Mouse (Mus musculus) embryonic fibroblast, embryonic 13.5 days (primary cell): ENCODE measurements around the gene Reep3. TPM values are rescaled to one million over a fixed set of nuclear protein-coding genes. Genes with fewer than 3 reads are reported as not detected.

Source experiments
- H3K27ac ChIP-seq: 2 replicates; pipeline ENCODE4 v1.5.1; 2012; ENCODE audit warnings: low read length, control low read depth, inconsistent platforms; ENCODE audit not compliant: insufficient read depth
- H3K4me1 ChIP-seq: 2 replicates; pipeline ENCODE4 v1.6.1; 2011; ENCODE audit warnings: low read length; ENCODE audit not compliant: control insufficient read depth, insufficient read depth
- H3K4me3 ChIP-seq: 2 replicates; pipeline ENCODE4 v1.5.1; 2011; ENCODE audit warnings: mild to moderate bottlenecking, control low read depth, low read length; ENCODE audit not compliant: insufficient read depth
- CTCF ChIP-seq: IDR thresholded peaks from 2 replicates; pipeline ENCODE4 v1.5.1; 2011; ENCODE audit warnings: mild to moderate bottlenecking, control low read depth, low read length, moderate library complexity, borderline replicate concordance; ENCODE audit not compliant: insufficient read depth
- POLR2A ChIP-seq: IDR thresholded peaks from 2 replicates; pipeline ENCODE4 v1.6.1; 2011; ENCODE audit warnings: low read depth, mild to moderate bottlenecking, control low read depth, low read length, moderate library complexity
- polyA plus RNA-seq: library from polyadenylated mRNA; stranded (reverse); fragments of >200 nt; gene quantifications from 2 replicates; pipeline ENCODE4 v1.2.4, GENCODE M21; 2011; ENCODE audit warnings: low read depth; ENCODE audit not compliant: missing spikeins, insufficient read length

The Reep3 gene
- polyA plus RNA-seq, 1 experiment = 76.0 TPM

DNA sequence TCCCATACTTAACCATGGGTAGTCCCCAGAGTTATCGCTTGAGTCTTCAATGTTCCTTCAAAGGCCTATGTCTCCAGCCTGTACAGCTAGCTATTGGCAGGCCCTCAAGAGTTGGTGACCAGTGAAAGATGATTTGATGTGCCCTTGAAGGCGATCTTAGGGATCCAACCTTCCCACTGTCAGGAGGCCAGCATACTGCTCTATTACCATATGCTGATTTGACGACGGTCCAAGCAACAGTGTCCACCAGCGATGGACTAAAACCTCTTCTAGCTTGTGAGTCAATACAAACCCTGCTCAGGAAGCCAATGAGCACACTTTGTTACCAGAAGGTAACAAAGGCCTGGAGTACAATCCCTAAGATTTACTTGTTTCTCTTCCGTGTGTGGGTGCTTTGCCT, 72.4 kb downstream of the Reep3 start:
- H3K4me3 ChIP-seq = no peak overlapping the region
- no peak for TF ChIP-seq POLR2A
- TF ChIP-seq CTCF = no peak
- peaks cover 5% of the 10 kb centered on the region for H3K4me1 ChIP-seq
- H3K27ac ChIP-seq = no peak overlapping the region

DNA sequence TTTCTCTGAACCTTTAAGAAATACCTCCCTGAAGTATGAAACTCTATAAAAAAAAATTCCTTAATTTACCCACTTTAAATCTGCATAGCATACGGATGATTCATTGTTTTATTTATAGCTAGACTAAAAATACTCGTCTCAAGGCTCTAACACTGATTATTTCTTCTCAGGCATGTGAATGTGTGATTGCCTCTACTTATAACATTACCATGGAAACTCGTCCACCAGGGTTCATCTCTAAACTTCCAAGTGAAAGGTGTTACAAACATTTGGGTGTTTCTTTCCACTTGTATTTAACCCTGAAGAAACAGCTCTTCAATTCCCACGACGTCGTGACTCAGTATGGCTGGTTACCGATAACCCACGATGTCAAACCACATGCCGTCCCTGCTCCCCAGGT, 73.7 kb downstream of the Reep3 start:
- no peak for TF ChIP-seq POLR2A
- no peak for TF ChIP-seq CTCF
- Histone ChIP-seq H3K4me3 (no peak overlapping the region), H3K4me1 (peaks cover 5% of the 10 kb centered on the region), H3K27ac (no peak overlapping the region)

DNA sequence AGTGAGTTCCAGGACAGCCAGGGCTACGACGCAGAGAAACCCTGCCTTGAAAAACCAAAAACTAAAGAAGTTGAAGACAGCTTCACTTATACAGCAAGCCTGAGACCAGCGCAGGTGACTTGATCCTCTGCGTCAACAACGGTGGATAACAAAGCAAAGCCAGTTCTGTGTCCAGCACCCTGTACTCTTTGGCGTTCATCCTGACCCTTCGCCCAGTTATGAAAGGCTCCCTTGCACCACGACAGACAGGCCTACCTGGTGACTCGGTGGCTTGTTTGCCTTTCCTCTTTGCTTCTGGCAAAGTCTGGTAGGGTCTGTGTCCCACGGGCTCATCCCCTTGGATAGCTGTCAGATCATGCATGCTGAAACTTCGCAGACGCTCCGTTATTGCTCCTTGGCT, 75.3 kb downstream of the Reep3 start:
- H3K27ac ChIP-seq = no peak overlapping the region
- peaks cover 5% of the 10 kb centered on the region for H3K4me1 ChIP-seq
- H3K4me3 ChIP-seq = no peak overlapping the region
- TF ChIP-seq POLR2A (no peak), CTCF (no peak)

DNA sequence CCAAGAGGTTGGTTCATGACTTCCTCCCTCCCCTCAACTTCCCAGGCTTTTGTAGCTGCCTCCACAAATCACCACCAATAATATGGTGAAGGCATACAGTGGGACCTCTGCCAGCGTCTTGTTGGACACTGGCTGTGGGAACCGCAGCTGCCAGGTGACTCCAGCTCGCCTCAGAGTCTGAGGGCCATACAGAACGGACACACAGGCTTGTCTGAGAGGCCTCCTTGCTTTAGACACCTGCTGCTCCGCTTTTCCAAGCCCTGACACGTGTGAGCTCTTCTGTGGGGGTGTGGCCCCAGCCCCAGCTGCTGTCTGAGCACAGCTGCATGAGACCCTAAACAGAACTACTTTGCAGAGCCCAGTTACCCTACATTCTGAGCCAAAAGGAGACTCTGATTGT, 77.9 kb downstream of the Reep3 start:
- H3K27ac ChIP-seq = no peak overlapping the region
- no peak overlapping the region for H3K4me3 ChIP-seq
- peaks cover 2% of the 10 kb centered on the region; the same call in 1 of the 2 replicates for H3K4me1 ChIP-seq
- TF ChIP-seq POLR2A (no peak), CTCF (no peak)

DNA sequence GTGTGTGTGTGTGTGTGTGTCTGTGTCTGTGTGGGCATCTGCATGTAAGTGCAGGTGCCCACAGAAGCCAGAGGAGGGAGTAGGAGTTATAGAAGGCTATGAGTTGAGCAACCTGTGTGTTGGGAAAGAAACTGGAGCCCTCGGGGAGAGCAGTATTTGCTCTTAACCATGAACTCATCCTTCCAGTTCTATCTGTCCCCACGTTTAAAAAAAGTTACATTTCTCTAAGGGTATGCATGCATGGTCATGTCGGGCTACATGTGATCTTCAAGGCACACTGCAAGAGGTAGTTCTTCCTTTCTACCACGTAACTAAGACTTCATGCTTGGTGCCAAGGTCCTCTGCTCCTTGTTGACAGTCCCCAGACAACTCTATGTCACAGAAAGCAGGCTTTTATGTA, 78.9 kb downstream of the Reep3 start:
- Histone ChIP-seq H3K4me1 (peaks cover 2% of the 10 kb centered on the region; the same call in 1 of the 2 replicates), H3K4me3 (no peak overlapping the region), H3K27ac (no peak overlapping the region)
- TF ChIP-seq POLR2A (no peak), CTCF (no peak)

- H3K27ac ChIP-seq = no peak overlapping the region
- H3K4me3 ChIP-seq = no peak overlapping the region
- TF ChIP-seq POLR2A = no peak
- H3K4me1 ChIP-seq = no peaks in the 10 kb centered on the region
These were observed 79.4 kb downstream of the Reep3 start for GRCm38 (mm10) chr10:67017315-67017714.

GRCm38 (mm10) chr10:67016615-67017278, 80.0 kb downstream of the Reep3 start:
- TF ChIP-seq POLR2A = no peak
- no peak for TF ChIP-seq CTCF
- no peak overlapping the region for H3K27ac ChIP-seq
- no peak overlapping the region for H3K4me3 ChIP-seq
- H3K4me1 ChIP-seq = no peaks in the 10 kb centered on the region

DNA sequence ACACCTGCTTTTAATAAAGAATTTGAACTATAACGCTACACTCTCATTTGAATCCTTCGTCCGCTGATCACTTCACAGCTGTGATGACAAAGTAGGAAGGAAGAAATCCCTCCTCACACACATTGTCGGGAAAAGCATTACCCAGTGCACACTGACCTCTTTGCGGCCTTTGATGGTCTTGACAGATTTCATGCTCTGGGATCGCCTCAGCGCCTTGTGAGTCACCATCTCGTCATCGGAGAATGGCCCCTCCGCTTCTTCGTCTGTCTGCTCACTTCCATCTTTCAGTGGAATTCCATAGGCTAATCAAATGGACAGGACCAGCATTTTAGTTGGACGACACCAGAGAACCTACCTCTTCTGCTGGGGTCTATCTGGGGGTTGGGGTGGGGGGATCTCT, 82.0 kb downstream of the Reep3 start:
- Histone ChIP-seq H3K4me1 (no peaks in the 10 kb centered on the region), H3K27ac (no peak overlapping the region), H3K4me3 (no peak overlapping the region)
- TF ChIP-seq CTCF (no peak), POLR2A (no peak)

DNA sequence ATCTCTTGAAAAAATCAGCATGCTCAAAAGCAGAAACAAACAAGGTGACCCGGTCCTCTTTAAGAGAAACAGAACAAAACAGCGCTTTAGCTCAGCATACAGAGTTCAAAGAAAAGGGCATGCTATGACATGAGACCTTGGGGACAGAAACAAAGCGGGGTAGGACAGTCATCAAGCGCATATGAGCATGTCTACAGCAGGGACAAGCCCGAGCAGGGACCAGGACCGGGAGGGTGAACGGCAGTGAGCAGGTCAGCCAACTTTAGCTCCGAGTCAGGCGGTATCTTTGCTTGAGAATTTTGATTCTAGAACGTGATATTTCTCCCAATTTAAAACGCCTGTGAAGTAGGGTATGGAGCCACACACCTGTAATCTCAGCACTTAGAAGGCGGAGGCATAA, 86.2 kb downstream of the Reep3 start:
- Histone ChIP-seq H3K4me1 (no peaks in the 10 kb centered on the region), H3K27ac (no peak overlapping the region), H3K4me3 (no peak overlapping the region)
- no peak for TF ChIP-seq CTCF
- no peak for TF ChIP-seq POLR2A

GRCm38 (mm10) chr10:67004527-67005042, 92.2 kb downstream of the Reep3 start:
- peak; percentile 17; the same call in 1 of the 2 replicates for TF ChIP-seq POLR2A
- no peak for TF ChIP-seq CTCF
- peak overlapping the region; percentile 98 for H3K27ac ChIP-seq
- H3K4me3 ChIP-seq = no peak overlapping the region; the same call in 1 of the 2 replicates
- H3K4me1 ChIP-seq = peaks cover 6% of the 10 kb centered on the region; the same call in 1 of the 2 replicates
